Mouse (Mus musculus) gastrocnemius, postnatal 25 days (tissue): ENCODE measurements at regions not wholly inside any gene's neighbourhood (a gene's known extent, or its start where the extent isn't known, plus 50 kb on each side); places are given as distances from the start of the nearest gene placed in this dataset.
"Not testable (repeated sequence)": the region's sequence is repeated elsewhere in the genome, so short reads cannot be mapped to it uniquely, and the experiment has no call there.

ENCODE experiments used
- DNase-seq: peaks from one replicate; pipeline ENCODE4 v3.0.0; 2022

- DNase-seq = peak; percentile 6
These were observed 58.4 kb downstream of the Ly6f start for GRCm38 (mm10) chr15:75326586-75326985.

- no peak for DNase-seq
These were observed 88.0 kb downstream of the Ly6f start for GRCm38 (mm10) chr15:75356050-75356735.

- DNase-seq = no peak
These were observed 103.4 kb downstream of the Ly6f start for GRCm38 (mm10) chr15:75371618-75372017.

GRCm38 (mm10) chr15:75376391-75377100 lies 108.3 kb downstream of the Ly6f start:
- DNase-seq = no peak

- DNase-seq = no peak
These were observed 109.9 kb downstream of the Ly6f start for GRCm38 (mm10) chr15:75378136-75378535.

- DNase-seq = no peak
These were observed 111.6 kb downstream of the Ly6f start for GRCm38 (mm10) chr15:75379867-75380266.

GRCm38 (mm10) chr15:75382191-75382950 lies 114.2 kb downstream of the Ly6f start:
- DNase-seq = no peak

GRCm38 (mm10) chr15:75392924-75393464 lies 124.8 kb downstream of the Ly6f start:
- not testable (repeated sequence) for DNase-seq

GRCm38 (mm10) chr15:75397276-75397675 lies 129.1 kb downstream of the Ly6f start:
- DNase-seq = no peak
